Mouse (Mus musculus) T-helper 17 cell (primary cell): ENCODE results near the gene Nxf1.

Source experiments
- in situ Hi-C, 2 experiments: fragments of 300-600 bp; cut with MboI, MseI; formaldehyde crosslinking; loops; 1 replicate in 1 of 2; 2 replicates in 1 of 2; pipeline ENCODE4 v1.15.1; 2025; ENCODE audit warnings: high pct_unique_total_duplicates in 2 of 2

Gene Nxf1

DNA sequence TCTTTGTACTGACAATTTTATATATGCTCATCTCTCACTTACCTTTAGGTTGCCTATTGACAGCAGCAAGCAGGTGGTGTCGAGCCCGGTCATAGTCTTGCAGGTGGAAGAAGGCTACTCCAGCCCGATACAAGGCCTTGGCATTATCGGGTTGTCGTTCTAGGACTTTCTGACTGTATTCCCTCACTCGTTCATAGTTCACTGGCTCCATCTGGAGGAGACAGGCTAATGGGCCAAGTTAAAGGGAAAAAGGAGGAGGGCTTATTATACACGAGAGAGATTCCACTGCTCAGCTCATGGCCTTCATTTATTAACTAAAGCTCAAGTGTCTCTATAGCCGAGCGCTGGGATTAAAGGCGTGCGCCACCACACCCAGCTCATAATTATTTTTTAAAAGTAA lies 58.9 kb downstream of the Nxf1 start:
- in situ Hi-C loops = loop anchor here in 1 of 2 experiments (5.0 to 10.0 kb wide), 2 partner anchors 81 to 1241 kb away; partner anchors contain the start of gene Ganab

DNA sequence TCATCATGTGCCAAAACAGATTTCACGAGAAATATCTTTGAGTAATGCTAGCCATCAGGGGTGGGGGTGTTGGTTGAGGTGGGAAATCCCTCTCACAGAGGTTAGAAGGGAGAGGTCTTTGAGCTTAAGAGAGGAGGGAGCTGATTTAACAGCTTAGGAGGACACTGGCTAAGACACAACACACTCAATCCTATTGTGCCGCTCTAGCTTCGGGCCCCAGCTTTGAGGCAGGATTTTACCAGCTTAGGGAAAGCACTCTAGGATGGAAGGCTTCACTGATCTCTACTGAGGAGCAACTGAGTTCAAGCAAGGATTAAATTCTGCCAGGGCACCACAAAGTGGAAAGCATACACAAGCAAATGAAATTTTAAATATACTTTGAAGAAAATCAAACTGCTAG lies 60.1 kb downstream of the Nxf1 start:
- in situ Hi-C loops = loop anchor here in 1 of 2 experiments (5.0 to 10.0 kb wide), 2 partner anchors 80 to 1242 kb away; partner anchors contain the start of gene Ganab

DNA sequence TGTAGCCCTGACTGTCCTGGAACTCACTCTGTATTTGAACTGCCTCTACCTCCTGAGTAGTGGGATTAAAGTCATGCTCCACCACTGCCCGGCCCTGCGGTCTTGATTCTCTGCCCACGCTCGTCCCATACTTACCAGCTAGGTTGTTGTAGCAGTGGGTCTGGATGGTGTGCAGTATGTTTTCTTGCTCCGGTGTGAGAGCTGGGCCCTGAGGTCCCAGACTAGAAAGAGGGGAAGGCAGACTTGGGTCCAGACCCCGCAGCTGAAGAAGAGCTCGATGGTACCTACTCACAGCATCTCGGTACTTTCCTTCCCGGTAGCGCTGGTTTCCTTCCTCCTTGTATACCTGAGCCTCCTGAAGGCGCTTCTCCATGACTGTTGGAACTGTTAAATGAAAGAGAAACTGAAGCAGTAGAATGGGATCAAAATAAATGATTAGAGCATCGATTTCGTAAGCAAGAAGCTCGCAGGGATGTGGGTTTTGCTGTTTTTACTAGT lies 61.5 kb downstream of the Nxf1 start:
- in situ Hi-C loops = loop anchor here in 1 of 2 experiments (5.0 to 10.0 kb wide), 2 partner anchors 79 to 1244 kb away; partner anchors contain the start of gene Ganab

DNA sequence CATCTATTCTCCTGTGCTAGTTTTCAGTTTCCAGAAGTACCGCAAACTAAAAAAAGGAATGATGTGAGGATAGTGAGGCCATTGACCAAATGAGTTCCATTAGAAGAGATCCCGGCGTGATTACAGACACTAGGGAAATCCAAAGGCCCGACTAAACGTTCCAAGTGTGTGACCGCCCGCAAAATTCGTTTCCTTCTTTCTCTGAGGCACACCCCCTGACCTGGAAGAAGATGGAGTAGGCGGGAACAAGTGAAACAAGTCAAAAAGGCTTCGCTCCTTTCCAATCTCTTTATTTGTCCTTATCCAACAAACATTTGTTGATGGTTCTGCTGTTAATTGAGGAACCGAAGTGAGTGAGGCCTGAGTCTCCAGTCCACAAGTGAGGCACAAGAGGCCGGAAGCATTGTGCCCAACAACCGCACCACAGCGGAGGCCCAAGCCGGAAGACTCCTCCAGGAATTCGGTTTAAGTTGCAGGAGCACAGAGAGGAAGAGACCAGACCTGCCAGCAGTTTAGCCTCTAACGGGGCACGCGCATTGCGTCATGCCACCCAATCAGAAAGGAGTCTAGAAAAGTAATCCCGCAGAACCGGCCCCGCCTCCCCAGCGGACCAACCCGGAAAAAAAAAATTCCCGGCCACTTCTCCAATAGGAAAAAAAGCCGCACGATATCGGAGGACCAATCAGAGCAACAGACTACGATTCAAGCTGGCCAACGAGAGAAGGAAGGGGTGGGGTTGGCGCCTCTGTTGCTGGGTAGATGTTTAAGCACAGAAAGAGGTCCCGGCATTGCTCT lies 62.1 kb downstream of the Nxf1 start, which contains the start of gene Ttc9c:
Gene Ttc9c (minus strand): TSS at position 533 of the 795 bp plus-strand sequence.
- in situ Hi-C loops = loop anchor here in 1 of 2 experiments (5.0 to 10.0 kb wide), 2 partner anchors 78 to 1244 kb away; partner anchors contain the start of gene Ganab

DNA sequence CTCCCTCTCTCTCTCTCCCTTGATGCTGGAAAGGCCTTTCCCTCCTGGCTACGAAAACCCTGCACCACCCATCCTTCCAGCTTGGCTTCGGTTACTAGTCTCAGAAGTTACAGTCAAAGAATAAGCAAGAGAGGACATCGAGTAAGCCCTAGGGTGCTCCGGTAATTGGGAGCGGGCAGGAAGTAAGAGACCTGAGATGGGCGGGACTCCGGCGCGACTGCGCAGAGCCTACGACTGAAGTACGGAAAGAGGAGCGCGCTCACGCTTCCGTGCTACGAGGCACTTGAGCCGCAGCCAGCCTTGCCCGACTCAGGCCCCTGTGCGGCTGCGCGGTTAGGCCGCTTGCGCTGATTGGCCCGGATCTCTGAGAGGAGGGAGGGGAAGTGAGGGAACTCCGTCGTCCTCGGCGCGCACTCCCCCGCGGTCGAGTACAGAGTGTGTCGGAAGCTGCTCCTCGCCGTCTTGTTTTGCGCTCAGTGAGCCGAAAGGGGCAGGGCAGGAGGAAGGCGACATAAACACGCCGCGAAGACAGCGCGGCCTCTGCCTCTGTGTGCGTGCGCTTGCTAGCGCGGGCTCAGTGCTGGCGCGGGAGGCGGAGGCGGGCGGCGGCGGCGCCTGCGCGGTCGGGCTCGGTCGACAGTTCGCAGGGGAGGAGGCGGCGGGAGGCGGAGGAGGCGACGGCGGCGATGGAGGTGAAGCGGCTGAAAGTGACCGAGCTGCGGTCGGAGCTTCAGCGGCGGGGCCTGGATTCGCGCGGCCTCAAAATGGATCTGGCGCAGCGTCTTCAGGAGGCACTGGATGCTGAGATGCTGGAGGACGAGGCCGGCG lies 62.9 kb downstream of the Nxf1 start, which contains the start of gene Hnrnpul2:
Gene Hnrnpul2 (plus strand): TSS at position 415 of the 828 bp plus-strand sequence.
- in situ Hi-C loops = loop anchor here (5.0 to 10.0 kb wide), 2 partner anchors 77 to 1245 kb away; partner anchors contain the start of gene Ganab (in 2 of the 2)
